ENCODE assay signal across 8 mouse cellular contexts in the genomic region with DNA sequence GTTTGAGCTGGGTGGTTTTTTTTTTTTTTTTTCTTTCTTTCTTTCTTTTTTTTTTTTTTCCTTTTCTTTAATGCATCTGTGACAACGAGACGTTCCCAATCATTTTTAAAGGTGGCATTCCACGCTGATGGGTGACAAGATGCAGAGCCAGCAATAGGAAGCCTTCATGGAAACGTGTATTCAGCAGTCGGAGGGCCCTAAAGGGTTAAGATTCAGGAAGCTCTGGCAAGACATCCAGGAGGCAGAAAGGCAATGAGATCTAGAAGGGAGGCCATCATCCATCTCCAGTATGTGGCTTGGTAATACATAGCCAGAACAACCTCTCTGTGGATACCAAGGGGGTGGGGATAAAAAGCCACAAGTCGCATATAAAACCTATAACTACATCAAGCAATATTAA.
A peak's percentile ranks its signal among the peaks of the same experiment; 100 is the strongest.
DNase-seq lines count a peak whose midpoint lies in the region; ATAC-seq and TF ChIP-seq lines count a peak whose summit lies in the region.

No protein-coding gene starts in this region.

- peaks cover 4% of the 10 kb centered on the region; the same call in 1 of the 2 replicates for H3K4me1 ChIP-seq in intestine, embryonic 16.5 days (ENCODE audit: control insufficient read depth, insufficient read depth, low read length)
- H3K4me1 ChIP-seq in neural tube, embryonic 14.5 days (ENCODE audit: control insufficient read depth, insufficient read depth, low read length), result peaks cover 15% of the 10 kb centered on the region; the same call in 1 of the 2 replicates

- H3K9me3 ChIP-seq in intestine, embryonic 16.5 days (ENCODE audit: control insufficient read depth, low read length), result no peaks in the 10 kb centered on the region
- H3K9me3 ChIP-seq in neural tube, embryonic 14.5 days (ENCODE audit: control insufficient read depth, low read length), result no peaks in the 10 kb centered on the region

- no peaks in the 10 kb centered on the region for H3K27me3 ChIP-seq in intestine, embryonic 16.5 days (replicated peaks; ENCODE audit: control insufficient read depth, insufficient read depth, low read length)
- no peaks in the 10 kb centered on the region for H3K27me3 ChIP-seq in neural tube, embryonic 14.5 days (ENCODE audit: control insufficient read depth, insufficient read depth, low read length)

- 11% methylated on average over 6 of the region's 6 CpGs for WGBS in intestine, embryonic 16.5 days
- WGBS in neural tube, embryonic 14.5 days, result 2% methylated on average over 6 of the region's 6 CpGs

- H3K9ac ChIP-seq in intestine, embryonic 16.5 days (ENCODE audit: low read depth, low read length), result peak overlapping the region; percentile 85; the same call in 1 of the 2 replicates
- H3K9ac ChIP-seq in neural tube, embryonic 14.5 days (replicated peaks; ENCODE audit: low read depth, low read length), result peak overlapping the region; percentile 100

- H3K4me2 ChIP-seq in intestine, embryonic 16.5 days (ENCODE audit: low read depth, low read length), result peak overlapping the region; percentile 88
- peak overlapping the region; percentile 68 for H3K4me2 ChIP-seq in neural tube, embryonic 14.5 days (ENCODE audit: low read depth, low read length)

- no peak for DNase-seq in layer of hippocampus, adult 2 months (ENCODE audit: low spot score in 2 of 2)
- DNase-seq in layer of hippocampus, postnatal 36 days, result no peak
- peak; percentile 50 for DNase-seq in embryo, embryonic 9.5 days (ENCODE audit: extremely low spot score)
- DNase-seq in urinary bladder, adult 2 months (ENCODE audit: low spot score), result no peak
- DNase-seq in gastrocnemius, postnatal 25 days, result no peak
- no peak for DNase-seq in kidney, adult 8-10 months

- H3K27ac ChIP-seq in layer of hippocampus, adult 2 months, result peak overlapping the region; percentile 99
- no peak overlapping the region for H3K27ac ChIP-seq in intestine, embryonic 16.5 days (ENCODE audit: low read length)
- H3K27ac ChIP-seq in neural tube, embryonic 14.5 days (ENCODE audit: low read depth, low read length), result peak overlapping the region; percentile 99

- ATAC-seq in intestine, embryonic 16.5 days, result no peak
- ATAC-seq in neural tube, embryonic 14.5 days (ENCODE audit: low read depth), result peak; percentile 31

- H3K4me3 ChIP-seq in layer of hippocampus, adult 2 months, result peak overlapping the region; percentile 81
- peak overlapping the region; percentile 80 for H3K4me3 ChIP-seq in intestine, embryonic 16.5 days (ENCODE audit: low read length)
- peak overlapping the region; percentile 95 for H3K4me3 ChIP-seq in neural tube, embryonic 14.5 days (ENCODE audit: low read depth, low read length)

- H3K36me3 ChIP-seq in intestine, embryonic 16.5 days (ENCODE audit: control insufficient read depth, insufficient read depth, low read length), result no peaks in the 10 kb centered on the region
- H3K36me3 ChIP-seq in neural tube, embryonic 14.5 days (ENCODE audit: control insufficient read depth, insufficient read depth, low read length), result no peaks in the 10 kb centered on the region

- no peak for TF ChIP-seq CTCF in layer of hippocampus, adult 2 months (conservative IDR thresholded peaks at IDR 0.05)
